Mouse (Mus musculus): ENCODE results near the gene Tgds. TPM values are rescaled to one million over a fixed set of nuclear protein-coding genes. Genes with fewer than 3 reads are reported as not detected.
A peak's percentile ranks its signal among the peaks of the same experiment; 100 is the strongest.
"Not testable (repeated sequence)": the region's sequence is repeated elsewhere in the genome, so short reads cannot be mapped to it uniquely, and the experiment has no call there.

The Tgds gene
- polyA plus RNA-seq, 1 experiment: 34.5 TPM

DNA sequence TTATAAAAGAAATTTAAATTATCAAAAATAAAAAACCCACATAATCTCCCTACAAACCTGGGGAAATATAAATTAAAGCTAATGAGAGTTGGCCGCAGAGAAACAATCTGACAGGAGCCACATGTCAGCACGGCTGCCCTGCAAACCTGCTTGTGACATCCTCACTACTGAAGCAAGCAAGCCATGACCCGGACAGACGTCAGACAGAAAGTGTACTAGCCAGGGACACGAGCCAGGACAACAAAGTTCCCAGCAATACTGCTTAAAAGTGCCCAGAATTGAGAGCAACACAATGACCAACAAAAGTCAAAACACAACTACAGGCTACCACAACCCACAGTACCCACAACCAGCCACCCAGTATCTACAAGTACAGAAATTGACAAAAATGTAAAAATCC is 6.3 kb downstream of the Tgds start:
- Histone ChIP-seq H3K27me3 (ENCODE audit: control insufficient read depth, insufficient read depth, low read length, poor library complexity, severe bottlenecking) (no peaks in the 10 kb centered on the region), H3K4me1 (ENCODE audit: control insufficient read depth, insufficient read depth, low read length) (no peaks in the 10 kb centered on the region), H3K36me3 (ENCODE audit: control insufficient read depth, insufficient read depth, low read length, poor library complexity, severe bottlenecking) (peaks cover 6% of the 10 kb centered on the region), H3K9ac (ENCODE audit: low read depth, poor library complexity, severe bottlenecking) (no peak overlapping the region), H3K9me3 (replicated peaks; ENCODE audit: control insufficient read depth, insufficient read depth, low read length, poor library complexity, severe bottlenecking) (no peaks in the 10 kb centered on the region), H3K4me3 (ENCODE audit: low read depth, low read length) (no peak overlapping the region), H3K27ac (ENCODE audit: insufficient read depth, low read length) (no peak overlapping the region)
- no peak for TF ChIP-seq POLR2A (IDR thresholded peaks at IDR 0.05; ENCODE audit: insufficient read depth, low read length)
- TF ChIP-seq EP300 (IDR thresholded peaks at IDR 0.05; ENCODE audit: insufficient read depth, low read depth, low read length): no peak
- no peak for TF ChIP-seq CTCF (IDR thresholded peaks at IDR 0.05; ENCODE audit: low read depth, low read length)

- H3K9me3 ChIP-seq (replicated peaks; ENCODE audit: control insufficient read depth, insufficient read depth, low read length, poor library complexity, severe bottlenecking): no peaks in the 10 kb centered on the region
- no peak overlapping the region for H3K27ac ChIP-seq (ENCODE audit: insufficient read depth, low read length)
- H3K9ac ChIP-seq (ENCODE audit: low read depth, poor library complexity, severe bottlenecking): no peak overlapping the region
- TF ChIP-seq EP300 (IDR thresholded peaks at IDR 0.05; ENCODE audit: insufficient read depth, low read depth, low read length) (no peak), CTCF (IDR thresholded peaks at IDR 0.05; ENCODE audit: low read depth, low read length) (no peak), POLR2A (IDR thresholded peaks at IDR 0.05; ENCODE audit: insufficient read depth, low read length) (no peak)
- H3K4me1 ChIP-seq (ENCODE audit: control insufficient read depth, insufficient read depth, low read length): no peaks in the 10 kb centered on the region
- H3K27me3 ChIP-seq (ENCODE audit: control insufficient read depth, insufficient read depth, low read length, poor library complexity, severe bottlenecking): no peaks in the 10 kb centered on the region
- peaks cover 9% of the 10 kb centered on the region for H3K36me3 ChIP-seq (ENCODE audit: control insufficient read depth, insufficient read depth, low read length, poor library complexity, severe bottlenecking)
- H3K4me3 ChIP-seq (ENCODE audit: low read depth, low read length): no peak overlapping the region
Measured at GRCm38 (mm10) chr14:118124771-118125170, 7.8 kb downstream of the Tgds start.

DNA sequence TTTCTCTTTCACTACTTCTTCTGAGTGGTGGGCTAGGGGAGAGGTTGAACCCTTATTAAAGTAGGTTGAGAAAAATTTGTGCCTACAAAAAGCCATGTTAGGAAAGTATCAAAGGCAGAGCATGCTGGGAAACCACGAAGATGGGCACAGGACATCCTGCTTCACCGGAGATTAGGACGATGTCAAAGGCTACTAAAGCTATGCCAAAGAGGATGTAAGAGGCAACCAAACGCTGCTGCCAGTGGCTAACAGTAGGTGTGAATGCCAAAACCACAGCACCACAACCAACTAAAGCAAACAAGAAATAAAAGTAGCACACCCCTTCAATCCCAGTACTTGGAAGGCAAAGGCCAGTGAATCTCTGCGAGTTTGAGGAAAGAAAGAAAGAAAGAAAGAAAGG is 8.4 kb downstream of the Tgds start:
- no peak overlapping the region for H3K4me3 ChIP-seq (ENCODE audit: low read depth, low read length)
- peaks cover 12% of the 10 kb centered on the region for H3K36me3 ChIP-seq (ENCODE audit: control insufficient read depth, insufficient read depth, low read length, poor library complexity, severe bottlenecking)
- H3K27me3 ChIP-seq (ENCODE audit: control insufficient read depth, insufficient read depth, low read length, poor library complexity, severe bottlenecking): no peaks in the 10 kb centered on the region
- no peaks in the 10 kb centered on the region for H3K4me1 ChIP-seq (ENCODE audit: control insufficient read depth, insufficient read depth, low read length)
- TF ChIP-seq EP300 (IDR thresholded peaks at IDR 0.05; ENCODE audit: insufficient read depth, low read depth, low read length): no peak
- no peak for TF ChIP-seq CTCF (IDR thresholded peaks at IDR 0.05; ENCODE audit: low read depth, low read length)
- TF ChIP-seq POLR2A (IDR thresholded peaks at IDR 0.05; ENCODE audit: insufficient read depth, low read length): no peak
- no peak overlapping the region for H3K27ac ChIP-seq (ENCODE audit: insufficient read depth, low read length)
- no peak overlapping the region for H3K9ac ChIP-seq (ENCODE audit: low read depth, poor library complexity, severe bottlenecking)
- H3K9me3 ChIP-seq (replicated peaks; ENCODE audit: control insufficient read depth, insufficient read depth, low read length, poor library complexity, severe bottlenecking): no peaks in the 10 kb centered on the region

DNA sequence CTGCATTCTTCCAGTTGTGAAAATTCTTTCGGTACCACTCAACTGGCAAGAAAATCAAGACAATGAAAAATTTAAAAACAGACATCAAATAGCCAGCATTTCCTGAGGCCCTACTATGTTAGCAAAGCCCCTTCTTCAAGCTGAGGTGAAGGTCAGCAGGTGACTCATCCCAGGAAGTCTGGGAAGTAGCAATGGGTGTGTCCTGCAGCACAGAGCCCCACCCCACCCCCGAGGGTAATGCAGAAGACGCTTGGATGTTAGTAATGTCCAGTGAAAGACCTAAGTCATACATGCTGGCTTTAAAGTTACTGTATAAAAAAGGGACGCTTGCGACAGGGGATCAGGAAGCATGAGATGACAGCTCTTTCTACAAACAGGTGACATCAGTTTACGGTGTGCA is 19.4 kb downstream of the Tgds start:
- no peak overlapping the region for H3K27ac ChIP-seq (ENCODE audit: insufficient read depth, low read length)
- H3K9ac ChIP-seq (ENCODE audit: low read depth, poor library complexity, severe bottlenecking): no peak overlapping the region
- H3K4me1 ChIP-seq (ENCODE audit: control insufficient read depth, insufficient read depth, low read length): peaks cover 3% of the 10 kb centered on the region
- no peaks in the 10 kb centered on the region for H3K27me3 ChIP-seq (ENCODE audit: control insufficient read depth, insufficient read depth, low read length, poor library complexity, severe bottlenecking)
- TF ChIP-seq EP300 (IDR thresholded peaks at IDR 0.05; ENCODE audit: insufficient read depth, low read depth, low read length) (0 out of 2 replicates have a peak, but pooled peaks have one; percentile 60), POLR2A (IDR thresholded peaks at IDR 0.05; ENCODE audit: insufficient read depth, low read length) (no peak)
- no peak overlapping the region for H3K4me3 ChIP-seq (ENCODE audit: low read depth, low read length)
- no peaks in the 10 kb centered on the region; the same call in 1 of the 2 replicates for H3K9me3 ChIP-seq (replicated peaks; ENCODE audit: control insufficient read depth, insufficient read depth, low read length, poor library complexity, severe bottlenecking)
- peaks cover 13% of the 10 kb centered on the region for H3K36me3 ChIP-seq (ENCODE audit: control insufficient read depth, insufficient read depth, low read length, poor library complexity, severe bottlenecking)

- H3K9me3 ChIP-seq (replicated peaks; ENCODE audit: control insufficient read depth, insufficient read depth, low read length, poor library complexity, severe bottlenecking); H3K4me3 ChIP-seq (ENCODE audit: low read depth, low read length); H3K36me3 ChIP-seq (ENCODE audit: control insufficient read depth, insufficient read depth, low read length, poor library complexity, severe bottlenecking); H3K27ac ChIP-seq (ENCODE audit: insufficient read depth, low read length); H3K9ac ChIP-seq (ENCODE audit: low read depth, poor library complexity, severe bottlenecking); H3K27me3 ChIP-seq (ENCODE audit: control insufficient read depth, insufficient read depth, low read length, poor library complexity, severe bottlenecking); H3K4me1 ChIP-seq (ENCODE audit: control insufficient read depth, insufficient read depth, low read length): not testable (repeated sequence)
Measured at GRCm38 (mm10) chr14:118107479-118107878, 25.1 kb downstream of the Tgds start.

GRCm38 (mm10) chr14:118101227-118101990 is 31.1 kb downstream of the Tgds start:
- H3K9me3 ChIP-seq (replicated peaks; ENCODE audit: control insufficient read depth, insufficient read depth, low read length, poor library complexity, severe bottlenecking): no peaks in the 10 kb centered on the region
- TF ChIP-seq CTCF (IDR thresholded peaks at IDR 0.05; ENCODE audit: low read depth, low read length) (no peak), EP300 (IDR thresholded peaks at IDR 0.05; ENCODE audit: insufficient read depth, low read depth, low read length) (no peak), POLR2A (IDR thresholded peaks at IDR 0.05; ENCODE audit: insufficient read depth, low read length) (no peak)
- H3K27me3 ChIP-seq (ENCODE audit: control insufficient read depth, insufficient read depth, low read length, poor library complexity, severe bottlenecking): no peaks in the 10 kb centered on the region; the same call in 1 of the 2 replicates
- no peaks in the 10 kb centered on the region for H3K36me3 ChIP-seq (ENCODE audit: control insufficient read depth, insufficient read depth, low read length, poor library complexity, severe bottlenecking)
- H3K4me3 ChIP-seq (ENCODE audit: low read depth, low read length): no peak overlapping the region
- no peaks in the 10 kb centered on the region for H3K4me1 ChIP-seq (ENCODE audit: control insufficient read depth, insufficient read depth, low read length)
- H3K9ac ChIP-seq (ENCODE audit: low read depth, poor library complexity, severe bottlenecking): no peak overlapping the region
- H3K27ac ChIP-seq (ENCODE audit: insufficient read depth, low read length): no peak overlapping the region
